Mouse (Mus musculus): ENCODE measurements around the gene Gspt1. TPM values are rescaled to one million over a fixed set of nuclear protein-coding genes. Genes with fewer than 3 reads are reported as not detected.

Gspt1 gene
- polyA plus RNA-seq, 1 experiment from 2014 or later, result 101 TPM

- Histone ChIP-seq H3K27me3 (ENCODE audit: control insufficient read depth, insufficient read depth, low read length) (no peaks in the 10 kb centered on the region), H3K4me2 (ENCODE audit: low read depth) (no peak overlapping the region), H3K4me1 (ENCODE audit: control insufficient read depth, insufficient read depth, low read length) (no peaks in the 10 kb centered on the region), H3K4me3 (ENCODE audit: low read depth, low read length) (no peak overlapping the region), H3K9ac (ENCODE audit: low read length) (no peak overlapping the region), H3K27ac (ENCODE audit: low read depth, low read length) (no peak overlapping the region), H3K36me3 (ENCODE audit: control insufficient read depth, insufficient read depth, low read length) (no peaks in the 10 kb centered on the region), H3K9me3 (ENCODE audit: control insufficient read depth, low read length) (no peaks in the 10 kb centered on the region)
- DNase-seq (ENCODE audit: low spot score) (no peak), ATAC-seq (ENCODE audit: insufficient read depth, low FRiP score, low TSS enrichment) (no peak)
- 33% methylated on average over 3 of the region's 3 CpGs for WGBS
Measured at GRCm38 (mm10) chr16:11276888-11277287, 22.8 kb upstream of the Gspt1 start.

DNA sequence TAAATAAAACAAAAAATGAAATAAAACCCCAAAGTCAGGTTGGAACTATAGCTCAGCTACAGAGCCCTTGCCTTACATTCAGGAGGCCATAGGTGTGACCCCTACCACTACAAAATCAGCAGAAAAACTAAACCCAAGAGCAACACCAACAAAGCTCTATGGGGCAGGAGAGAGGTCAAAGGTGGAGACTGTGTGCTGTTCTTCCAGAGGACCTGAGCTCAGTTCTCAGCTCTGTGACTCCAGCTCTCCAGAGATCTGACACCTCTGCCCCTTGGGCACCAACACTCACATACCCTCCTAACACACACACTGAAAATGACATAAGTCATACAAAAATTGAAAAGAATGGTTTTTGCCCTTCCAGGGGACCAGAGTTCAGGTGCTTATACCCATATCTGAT is 16.9 kb upstream of the Gspt1 start:
- Histone ChIP-seq H3K36me3 (ENCODE audit: control insufficient read depth, insufficient read depth, low read length) (no peaks in the 10 kb centered on the region), H3K4me1 (ENCODE audit: control insufficient read depth, insufficient read depth, low read length) (no peaks in the 10 kb centered on the region), H3K4me2 (ENCODE audit: low read depth) (no peak overlapping the region), H3K27me3 (ENCODE audit: control insufficient read depth, insufficient read depth, low read length) (no peaks in the 10 kb centered on the region), H3K27ac (ENCODE audit: low read depth, low read length) (no peak overlapping the region), H3K9ac (ENCODE audit: low read length) (no peak overlapping the region), H3K4me3 (ENCODE audit: low read depth, low read length) (no peak overlapping the region), H3K9me3 (ENCODE audit: control insufficient read depth, low read length) (no peaks in the 10 kb centered on the region)
- DNase-seq (ENCODE audit: low spot score) (no peak), ATAC-seq (ENCODE audit: insufficient read depth, low FRiP score, low TSS enrichment) (no peak)

DNA sequence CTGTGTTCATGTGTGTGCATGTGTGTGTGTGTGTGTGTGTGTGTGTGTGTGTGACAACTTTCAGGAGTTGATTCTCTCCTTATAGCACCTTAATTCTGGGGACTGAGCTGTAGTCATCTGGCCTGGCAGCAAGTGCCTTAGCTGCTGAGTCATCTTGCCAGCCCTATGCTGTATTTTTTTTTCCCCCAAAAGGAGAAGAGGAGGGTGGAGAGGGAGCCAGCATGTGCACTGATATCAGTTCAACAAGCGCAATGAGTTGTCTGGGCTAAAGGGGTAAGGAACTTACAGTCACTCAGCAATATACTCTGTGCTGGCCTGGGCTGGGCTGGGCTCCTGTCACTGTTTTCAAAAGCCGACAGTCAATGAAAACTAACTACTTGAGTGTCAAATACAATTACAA is 16.5 kb upstream of the Gspt1 start:
- WGBS, result 93% methylated on average over 2 of the region's 2 CpGs
- Histone ChIP-seq H3K27ac (ENCODE audit: low read depth, low read length) (no peak overlapping the region), H3K4me1 (ENCODE audit: control insufficient read depth, insufficient read depth, low read length) (no peaks in the 10 kb centered on the region), H3K4me2 (ENCODE audit: low read depth) (no peak overlapping the region), H3K27me3 (ENCODE audit: control insufficient read depth, insufficient read depth, low read length) (no peaks in the 10 kb centered on the region), H3K4me3 (ENCODE audit: low read depth, low read length) (no peak overlapping the region), H3K9me3 (ENCODE audit: control insufficient read depth, low read length) (no peaks in the 10 kb centered on the region), H3K36me3 (ENCODE audit: control insufficient read depth, insufficient read depth, low read length) (no peaks in the 10 kb centered on the region), H3K9ac (ENCODE audit: low read length) (no peak overlapping the region)
- ATAC-seq (ENCODE audit: insufficient read depth, low FRiP score, low TSS enrichment), result no peak
- DNase-seq (ENCODE audit: low spot score), result no peak

GRCm38 (mm10) chr16:11269808-11270207 is 15.7 kb upstream of the Gspt1 start:
- Histone ChIP-seq H3K27ac (ENCODE audit: low read depth, low read length) (no peak overlapping the region), H3K9ac (ENCODE audit: low read length) (no peak overlapping the region), H3K9me3 (ENCODE audit: control insufficient read depth, low read length) (no peaks in the 10 kb centered on the region), H3K27me3 (ENCODE audit: control insufficient read depth, insufficient read depth, low read length) (no peaks in the 10 kb centered on the region), H3K4me1 (ENCODE audit: control insufficient read depth, insufficient read depth, low read length) (no peaks in the 10 kb centered on the region), H3K4me2 (ENCODE audit: low read depth) (no peak overlapping the region), H3K36me3 (ENCODE audit: control insufficient read depth, insufficient read depth, low read length) (no peaks in the 10 kb centered on the region), H3K4me3 (ENCODE audit: low read depth, low read length) (no peak overlapping the region)
- WGBS, result 50% methylated on average over 6 of the region's 6 CpGs
- ATAC-seq (ENCODE audit: insufficient read depth, low FRiP score, low TSS enrichment) (no peak), DNase-seq (ENCODE audit: low spot score) (no peak)

DNA sequence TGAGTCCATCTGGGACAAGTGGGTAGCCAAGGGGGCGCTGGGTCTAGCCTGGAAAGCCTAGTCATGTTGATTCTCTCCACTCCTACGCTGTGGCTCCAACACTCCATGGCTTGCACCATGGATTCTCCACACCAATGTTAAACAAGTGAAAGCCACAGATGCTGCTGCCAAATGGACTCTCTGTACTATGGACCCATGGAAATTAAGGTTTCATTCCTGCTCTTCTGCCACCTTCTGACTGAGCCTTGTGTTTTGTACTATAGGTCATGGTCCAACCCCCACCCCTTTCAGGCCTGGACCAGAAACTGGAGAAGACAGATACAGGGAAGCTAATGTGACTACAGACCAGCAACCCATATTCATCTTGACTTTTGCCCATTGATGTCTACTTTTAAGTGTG is 12.4 kb upstream of the Gspt1 start:
- no peak for DNase-seq (ENCODE audit: low spot score)
- 84% methylated on average over 2 of the region's 2 CpGs for WGBS
- Histone ChIP-seq H3K36me3 (ENCODE audit: control insufficient read depth, insufficient read depth, low read length) (no peaks in the 10 kb centered on the region), H3K9ac (ENCODE audit: low read length) (no peak overlapping the region), H3K27ac (ENCODE audit: low read depth, low read length) (no peak overlapping the region), H3K4me1 (ENCODE audit: control insufficient read depth, insufficient read depth, low read length) (no peaks in the 10 kb centered on the region), H3K4me2 (ENCODE audit: low read depth) (no peak overlapping the region), H3K4me3 (ENCODE audit: low read depth, low read length) (no peak overlapping the region), H3K9me3 (ENCODE audit: control insufficient read depth, low read length) (no peaks in the 10 kb centered on the region), H3K27me3 (ENCODE audit: control insufficient read depth, insufficient read depth, low read length) (no peaks in the 10 kb centered on the region)
- ATAC-seq (ENCODE audit: insufficient read depth, low FRiP score, low TSS enrichment), result no peak

GRCm38 (mm10) chr16:11263266-11263665 is 9.1 kb upstream of the Gspt1 start:
- no peaks in the 10 kb centered on the region for H3K27me3 ChIP-seq (ENCODE audit: control insufficient read depth, insufficient read depth, low read length)
- no peaks in the 10 kb centered on the region for H3K9me3 ChIP-seq (ENCODE audit: control insufficient read depth, low read length)
- no peak for DNase-seq (ENCODE audit: low spot score)
- no peak overlapping the region for H3K9ac ChIP-seq (ENCODE audit: low read length)
- H3K27ac ChIP-seq (ENCODE audit: low read depth, low read length), result no peak overlapping the region
- no peak for ATAC-seq (ENCODE audit: insufficient read depth, low FRiP score, low TSS enrichment)
- H3K4me3 ChIP-seq (ENCODE audit: low read depth, low read length), result no peak overlapping the region
- H3K36me3 ChIP-seq (ENCODE audit: control insufficient read depth, insufficient read depth, low read length), result no peaks in the 10 kb centered on the region
- no peak overlapping the region for H3K4me2 ChIP-seq (ENCODE audit: low read depth)
- no peaks in the 10 kb centered on the region for H3K4me1 ChIP-seq (ENCODE audit: control insufficient read depth, insufficient read depth, low read length)

DNA sequence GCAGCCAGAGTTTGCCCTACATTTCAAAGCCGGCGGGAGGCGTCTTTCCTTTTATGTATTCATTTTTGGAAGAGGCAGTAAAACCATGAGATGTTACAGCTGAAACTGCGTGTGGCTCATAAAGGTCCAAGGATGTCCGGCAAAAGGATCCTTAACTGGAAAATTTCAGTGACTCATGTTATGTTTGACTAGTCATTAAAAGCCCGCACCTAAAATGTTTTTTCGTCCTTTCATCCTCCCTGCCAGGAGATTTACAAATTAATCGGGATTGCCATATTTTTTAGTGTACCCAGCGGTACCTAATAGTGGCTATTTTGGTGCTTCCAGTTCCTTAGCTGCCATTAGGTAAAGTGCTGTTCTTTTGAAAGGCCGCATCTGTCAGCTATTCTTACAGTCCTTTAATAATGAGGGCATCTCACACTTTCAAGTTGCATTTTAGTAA is 619 bp upstream of the Gspt1 start:
- WGBS, result 17% methylated on average over 10 of the region's 10 CpGs
- no peak for DNase-seq (ENCODE audit: low spot score)
- H3K4me2 ChIP-seq (ENCODE audit: low read depth), result peak overlapping the region; percentile 57
- no peaks in the 10 kb centered on the region for H3K27me3 ChIP-seq (ENCODE audit: control insufficient read depth, insufficient read depth, low read length)
- no peaks in the 10 kb centered on the region for H3K36me3 ChIP-seq (ENCODE audit: control insufficient read depth, insufficient read depth, low read length)
- ATAC-seq (ENCODE audit: insufficient read depth, low FRiP score, low TSS enrichment), result no peak
- H3K27ac ChIP-seq (ENCODE audit: low read depth, low read length), result peak overlapping the region; percentile 87
- H3K4me1 ChIP-seq (ENCODE audit: control insufficient read depth, insufficient read depth, low read length), result peaks cover 10% of the 10 kb centered on the region
- H3K9me3 ChIP-seq (ENCODE audit: control insufficient read depth, low read length), result no peaks in the 10 kb centered on the region
- peak overlapping the region; percentile 69 for H3K9ac ChIP-seq (ENCODE audit: low read length)
- peak overlapping the region; percentile 99 for H3K4me3 ChIP-seq (ENCODE audit: low read depth, low read length)

- Histone ChIP-seq H3K4me3 (ENCODE audit: low read depth, low read length) (peak overlapping the region; percentile 99), H3K9ac (ENCODE audit: low read length) (peak overlapping the region; percentile 94), H3K27ac (ENCODE audit: low read depth, low read length) (peak overlapping the region; percentile 87), H3K4me2 (ENCODE audit: low read depth) (peak overlapping the region; percentile 79), H3K4me1 (ENCODE audit: control insufficient read depth, insufficient read depth, low read length) (peaks cover 10% of the 10 kb centered on the region), H3K27me3 (ENCODE audit: control insufficient read depth, insufficient read depth, low read length) (no peaks in the 10 kb centered on the region), H3K36me3 (ENCODE audit: control insufficient read depth, insufficient read depth, low read length) (no peaks in the 10 kb centered on the region), H3K9me3 (ENCODE audit: control insufficient read depth, low read length) (no peaks in the 10 kb centered on the region)
- ATAC-seq (ENCODE audit: insufficient read depth, low FRiP score, low TSS enrichment) (peak; percentile 11), DNase-seq (ENCODE audit: low spot score) (peak; percentile 60)
- WGBS, result 0% methylated on average over 43 of the region's 58 CpGs
Measured at GRCm38 (mm10) chr16:11253065-11253831, 877 bp downstream of the Gspt1 start.

DNA sequence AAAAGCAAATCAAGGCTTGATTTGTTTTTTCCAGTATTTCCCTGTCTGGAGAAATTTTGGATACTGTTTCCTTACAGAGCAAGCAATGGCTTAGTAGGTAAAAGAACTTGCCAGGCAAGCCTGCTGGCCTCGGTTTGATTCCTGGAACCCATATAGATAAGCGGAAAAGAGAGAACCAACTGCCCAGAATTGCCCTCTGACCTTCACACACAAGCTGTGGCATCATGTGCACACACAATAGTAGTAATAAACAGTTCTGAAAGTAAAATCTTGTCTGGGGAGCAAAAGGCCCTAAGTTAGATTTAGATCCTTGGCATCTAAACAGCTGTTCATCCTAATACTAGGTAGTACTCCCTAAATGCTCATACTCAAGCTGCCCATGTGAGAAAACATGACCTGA is 6.3 kb downstream of the Gspt1 start:
- H3K27me3 ChIP-seq (ENCODE audit: control insufficient read depth, insufficient read depth, low read length), result no peaks in the 10 kb centered on the region
- H3K4me1 ChIP-seq (ENCODE audit: control insufficient read depth, insufficient read depth, low read length), result peaks cover 7% of the 10 kb centered on the region
- H3K27ac ChIP-seq (ENCODE audit: low read depth, low read length), result no peak overlapping the region
- H3K4me2 ChIP-seq (ENCODE audit: low read depth), result no peak overlapping the region
- DNase-seq (ENCODE audit: low spot score) (no peak), ATAC-seq (ENCODE audit: insufficient read depth, low FRiP score, low TSS enrichment) (no peak)
- no peak overlapping the region for H3K9ac ChIP-seq (ENCODE audit: low read length)
- H3K36me3 ChIP-seq (ENCODE audit: control insufficient read depth, insufficient read depth, low read length), result no peaks in the 10 kb centered on the region
- WGBS, result 88% methylated on average over 2 of the region's 2 CpGs
- H3K4me3 ChIP-seq (ENCODE audit: low read depth, low read length), result no peak overlapping the region
- H3K9me3 ChIP-seq (ENCODE audit: control insufficient read depth, low read length), result no peaks in the 10 kb centered on the region

Data from neural tube, embryonic 11.5 days (tissue).